8 mouse cellular contexts compared by ENCODE assay signal in the genomic region with DNA sequence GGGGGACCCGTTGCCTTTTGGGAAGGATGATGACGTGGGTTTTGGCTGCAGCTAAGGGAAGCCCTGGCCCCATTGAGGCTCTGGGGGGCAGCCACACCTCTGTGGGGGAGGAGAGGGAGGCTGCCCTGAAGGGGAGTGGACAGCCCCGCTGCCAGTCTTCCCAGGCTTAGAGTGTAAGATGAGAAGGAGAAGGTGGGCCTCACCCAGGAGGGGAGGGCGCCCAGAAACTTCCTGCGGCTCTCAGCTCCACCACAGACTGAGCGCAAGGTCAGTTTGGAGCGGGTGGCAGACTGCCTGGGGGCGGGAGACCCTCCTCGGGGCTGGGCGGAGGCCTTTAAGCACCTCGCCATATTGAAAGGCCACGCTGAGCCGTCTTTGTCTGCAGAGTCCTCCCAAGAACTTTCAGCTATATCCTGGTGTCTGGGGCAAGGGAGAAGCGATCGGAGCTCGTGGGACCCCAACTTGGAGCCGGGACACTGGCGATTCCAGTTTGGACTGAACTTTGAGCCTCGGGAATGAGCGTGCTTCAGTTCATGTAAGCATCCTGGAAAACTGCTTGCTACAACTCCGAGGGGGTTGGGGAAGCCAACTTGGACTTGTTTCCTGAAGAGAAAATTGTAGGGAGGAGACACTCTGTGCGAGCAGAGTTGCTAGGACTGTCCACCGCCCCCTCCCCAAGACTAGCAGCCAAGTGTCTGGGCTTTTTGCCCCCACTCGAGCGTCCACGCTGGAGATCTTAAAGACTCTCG. TPM values are rescaled to one million over a fixed set of nuclear protein-coding genes. Genes with fewer than 3 reads are reported as not detected.
DNase-seq lines count a peak whose midpoint lies in the region; ATAC-seq and TF ChIP-seq lines count a peak whose summit lies in the region.

No protein-coding gene starts in this region.

- peak overlapping the region; percentile 53 for H3K9ac ChIP-seq in hindbrain, postnatal 0 days (replicated peaks; ENCODE audit: low read length)
- H3K9ac ChIP-seq in liver, embryonic 14.5 days (replicated peaks) = peak overlapping the region; percentile 35

- DNase-seq in NIH3T3 (ENCODE audit: low read depth) = peak; percentile 66
- peak; percentile 90 for DNase-seq in gastrocnemius, postnatal 25 days
- peak; percentile 74 for DNase-seq in hindbrain, postnatal 0 days (ENCODE audit: low spot score)
- peak in 2 of 3 experiments; percentile 41 to 45 for DNase-seq in liver, embryonic 14.5 days (ENCODE audit: low read depth in 3 of 3, low spot score in 3 of 3)
- peak; percentile 81 for DNase-seq in neural tube, embryonic 10.5 days (ENCODE audit: extremely low spot score, low spot score)
- no peak for DNase-seq in T-cell, adult 2 months (ENCODE audit: low spot score)
- no peak for DNase-seq in layer of hippocampus, postnatal 14 days (ENCODE audit: low spot score in 2 of 2)

- peaks cover 2% of the 10 kb centered on the region; the same call in 1 of the 2 replicates for H3K4me1 ChIP-seq in brown adipose tissue, adult 24 weeks (ENCODE audit: control insufficient read depth, insufficient read depth, insufficient read length, low read length)
- peaks cover 7% of the 10 kb centered on the region; the same call in 1 of the 2 replicates for H3K4me1 ChIP-seq in hindbrain, postnatal 0 days (ENCODE audit: insufficient read depth, low read length)
- peaks cover 0 to 25% of the 10 kb centered on the region in 2 experiments; a peak in 3 of 4 replicates for H3K4me1 ChIP-seq in liver, embryonic 14.5 days (replicated peaks; ENCODE audit: control insufficient read depth in 2 of 2, insufficient read depth in 2 of 2, low read length in 1 of 2)

- ATAC-seq in hindbrain, postnatal 0 days = peak; percentile 83
- peak; percentile 72 for ATAC-seq in liver, embryonic 14.5 days (ENCODE audit: insufficient read depth)

- 9% methylated on average over 27 of the region's 27 CpGs for whole genome bisulfite sequencing in hindbrain, postnatal 0 days
- 1% methylated on average over 27 of the region's 27 CpGs for WGBS in liver, embryonic 14.5 days (ENCODE audit: insufficient replicate concordance)

- H3K4me2 ChIP-seq in hindbrain, postnatal 0 days (ENCODE audit: low read depth, low read length) = peak overlapping the region; percentile 59
- H3K4me2 ChIP-seq in liver, embryonic 14.5 days (ENCODE audit: low read depth) = peak overlapping the region; percentile 66

- no peak for TF ChIP-seq EP300 in liver, embryonic 14.5 days (IDR thresholded peaks at IDR 0.05; ENCODE audit: low read depth)

- H3K27ac ChIP-seq in brown adipose tissue, adult 24 weeks (replicated peaks; ENCODE audit: low read depth, low read length) = no peak overlapping the region
- H3K27ac ChIP-seq in hindbrain, postnatal 0 days = peak overlapping the region; percentile 74
- no peak overlapping the region for H3K27ac ChIP-seq in liver, embryonic 14.5 days

- H3K9me3 ChIP-seq in hindbrain, postnatal 0 days (ENCODE audit: low read length) = no peaks in the 10 kb centered on the region
- no peaks in the 10 kb centered on the region for H3K9me3 ChIP-seq in liver, embryonic 14.5 days (ENCODE audit: control insufficient read depth, low read length)

- no peaks in the 10 kb centered on the region for H3K36me3 ChIP-seq in hindbrain, postnatal 0 days (ENCODE audit: insufficient read depth, low read length)
- H3K36me3 ChIP-seq in liver, embryonic 14.5 days (replicated peaks; ENCODE audit: control insufficient read depth, insufficient read depth, low read depth) = no peaks in the 10 kb centered on the region

- H3K4me3 ChIP-seq in brown adipose tissue, adult 24 weeks (ENCODE audit: insufficient read depth, low read depth, low read length) = peak overlapping the region; percentile 41
- peak overlapping the region; percentile 38 for H3K4me3 ChIP-seq in hindbrain, postnatal 0 days (ENCODE audit: low read length)
- peak overlapping the region; percentile 55 to 70 for H3K4me3 ChIP-seq in liver, embryonic 14.5 days (ENCODE audit: insufficient read depth in 1 of 2, low read depth in 2 of 2, low read length in 2 of 2)

- no peaks in the 10 kb centered on the region for H3K27me3 ChIP-seq in hindbrain, postnatal 0 days (ENCODE audit: insufficient read depth, low read length)
- H3K27me3 ChIP-seq in liver, embryonic 14.5 days (ENCODE audit: control insufficient read depth, insufficient read depth, low read length) = peaks cover 2% of the 10 kb centered on the region; the same call in 1 of the 2 replicates

- no peak for TF ChIP-seq CTCF in hindbrain, postnatal 0 days (IDR thresholded peaks at IDR 0.05; ENCODE audit: low read depth)
- TF ChIP-seq CTCF in liver, embryonic 14.5 days (IDR thresholded peaks at IDR 0.05; ENCODE audit: low read depth) = no peak

RNA-seq across cellular contexts. Expression of a gene that starts 1.3 kb away (rescaled TPM):
- polyA plus RNA-seq in brown adipose tissue, adult 24 weeks (2012; ENCODE audit: insufficient read depth, insufficient read length, missing spikeins) = 0.28 and 0.54 TPM in 2 replicates
- total RNA-seq in gastrocnemius, postnatal 25 days (2021) = 1 to 10 TPM; 1.7 to 2.6 TPM
- total RNA-seq in hindbrain, postnatal 0 days (2014; rRNA removed) = 6.0 and 7.1 TPM in 2 replicates
- 3.0 and 3.6 TPM in 2 replicates for polyA plus RNA-seq in hindbrain, postnatal 0 days (2015; fragmentation: Nextera tagmentation; extraction: Ambion mirVana)
- polyA plus RNA-seq in liver, embryonic 14.5 days (2012; rRNA removed) = 2.0 and 2.7 TPM in 2 replicates
- 1.5 and 2.3 TPM in 2 replicates for polyA plus RNA-seq in liver, embryonic 14.5 days (2014; fragmentation: Nextera tagmentation; extraction: Ambion mirVana)
- 1 to 10 TPM; 3.0 to 3.1 TPM for total RNA-seq in layer of hippocampus, postnatal 14 days (2021)

RNA-seq across cellular contexts. Expression of a gene that starts 10.9 kb away (rescaled TPM):
- polyA plus RNA-seq in brown adipose tissue, adult 24 weeks (2012; ENCODE audit: insufficient read depth, insufficient read length, missing spikeins) = not detected in 2 replicates
- not detected for total RNA-seq in gastrocnemius, postnatal 25 days (2021)
- 36.9 and 41.7 TPM in 2 replicates for total RNA-seq in hindbrain, postnatal 0 days (2014; rRNA removed)
- polyA plus RNA-seq in hindbrain, postnatal 0 days (2015; fragmentation: Nextera tagmentation; extraction: Ambion mirVana) = 8.2 and 8.9 TPM in 2 replicates
- 0.01 and 0.02 TPM in 2 replicates for polyA plus RNA-seq in liver, embryonic 14.5 days (2012; rRNA removed)
- polyA plus RNA-seq in liver, embryonic 14.5 days (2014; fragmentation: Nextera tagmentation; extraction: Ambion mirVana) = 0.03 and 0.04 TPM in 2 replicates
- total RNA-seq in layer of hippocampus, postnatal 14 days (2021) = 10 to 100 TPM; 46.2 to 49.3 TPM

RNA-seq across cellular contexts. Expression of a gene that starts 33.9 kb away (rescaled TPM):
- polyA plus RNA-seq in brown adipose tissue, adult 24 weeks (2012; ENCODE audit: insufficient read depth, insufficient read length, missing spikeins) = 36.7 and 41.0 TPM in 2 replicates
- 10 to 100 TPM; 59.8 to 68.1 TPM for total RNA-seq in gastrocnemius, postnatal 25 days (2021)
- 68.9 and 86.0 TPM in 2 replicates for total RNA-seq in hindbrain, postnatal 0 days (2014; rRNA removed)
- polyA plus RNA-seq in hindbrain, postnatal 0 days (2015; fragmentation: Nextera tagmentation; extraction: Ambion mirVana) = 140 and 143 TPM in 2 replicates
- polyA plus RNA-seq in liver, embryonic 14.5 days (2012; rRNA removed) = 61.7 and 68.3 TPM in 2 replicates
- polyA plus RNA-seq in liver, embryonic 14.5 days (2014; fragmentation: Nextera tagmentation; extraction: Ambion mirVana) = 38.5 and 42.8 TPM in 2 replicates
- 100 to 1,000 TPM; 149 to 163 TPM for total RNA-seq in layer of hippocampus, postnatal 14 days (2021)

RNA-seq across cellular contexts. Expression of a gene that starts 34.3 kb away (rescaled TPM):
- polyA plus RNA-seq in brown adipose tissue, adult 24 weeks (2012; ENCODE audit: insufficient read depth, insufficient read length, missing spikeins) = not detected in 2 replicates
- total RNA-seq in gastrocnemius, postnatal 25 days (2021) = not detected
- total RNA-seq in hindbrain, postnatal 0 days (2014; rRNA removed) = 22.7 and 24.3 TPM in 2 replicates
- 40.9 and 41.2 TPM in 2 replicates for polyA plus RNA-seq in hindbrain, postnatal 0 days (2015; fragmentation: Nextera tagmentation; extraction: Ambion mirVana)
- polyA plus RNA-seq in liver, embryonic 14.5 days (2012; rRNA removed) = 0.01 and 0.03 TPM in 2 replicates
- polyA plus RNA-seq in liver, embryonic 14.5 days (2014; fragmentation: Nextera tagmentation; extraction: Ambion mirVana) = 0.03 TPM in 1 of 2 replicates, not detected in the other
- 10 to 100 TPM; 72.5 to 74.5 TPM for total RNA-seq in layer of hippocampus, postnatal 14 days (2021)

RNA-seq across cellular contexts. Expression of a gene that starts 49.3 kb away (rescaled TPM):
- not detected in 2 replicates for polyA plus RNA-seq in brown adipose tissue, adult 24 weeks (2012; ENCODE audit: insufficient read depth, insufficient read length, missing spikeins)
- total RNA-seq in gastrocnemius, postnatal 25 days (2021) = 1 to 10 TPM; 2.3 to 3.3 TPM
- total RNA-seq in hindbrain, postnatal 0 days (2014; rRNA removed) = 106 and 118 TPM in 2 replicates
- 138 and 139 TPM in 2 replicates for polyA plus RNA-seq in hindbrain, postnatal 0 days (2015; fragmentation: Nextera tagmentation; extraction: Ambion mirVana)
- polyA plus RNA-seq in liver, embryonic 14.5 days (2012; rRNA removed) = 0.04 and 0.08 TPM in 2 replicates
- 0.08 and 0.14 TPM in 2 replicates for polyA plus RNA-seq in liver, embryonic 14.5 days (2014; fragmentation: Nextera tagmentation; extraction: Ambion mirVana)
- total RNA-seq in layer of hippocampus, postnatal 14 days (2021) = 100 to 1,000 TPM; 240 to 246 TPM

Comparison
In these comparisons a context has a peak if more than half of its experiments do, and no peak if none do; other contexts are left out.
1. DNase-seq: peak in NIH3T3 (single experiment), gastrocnemius, postnatal 25 days (single experiment), hindbrain, postnatal 0 days (single experiment), liver, embryonic 14.5 days (2 of 3) and neural tube, embryonic 10.5 days (single experiment); none in T-cell, adult 2 months (single experiment) and layer of hippocampus, postnatal 14 days (0 of 2).
2. RNA of a gene that starts 10.9 kb away (total RNA-seq): 46.2 to 49.3 TPM in layer of hippocampus, postnatal 14 days and 36.9 to 41.7 TPM in hindbrain, postnatal 0 days; not detected in gastrocnemius, postnatal 25 days; every median in the first group is over 10 times any median in the second.
3. Peak in every context shown above with its lines, with median percentiles within 50 percentile points of each other: H3K4me3 ChIP-seq.